16 mouse cellular contexts compared by ENCODE assay signal in the genomic region with DNA sequence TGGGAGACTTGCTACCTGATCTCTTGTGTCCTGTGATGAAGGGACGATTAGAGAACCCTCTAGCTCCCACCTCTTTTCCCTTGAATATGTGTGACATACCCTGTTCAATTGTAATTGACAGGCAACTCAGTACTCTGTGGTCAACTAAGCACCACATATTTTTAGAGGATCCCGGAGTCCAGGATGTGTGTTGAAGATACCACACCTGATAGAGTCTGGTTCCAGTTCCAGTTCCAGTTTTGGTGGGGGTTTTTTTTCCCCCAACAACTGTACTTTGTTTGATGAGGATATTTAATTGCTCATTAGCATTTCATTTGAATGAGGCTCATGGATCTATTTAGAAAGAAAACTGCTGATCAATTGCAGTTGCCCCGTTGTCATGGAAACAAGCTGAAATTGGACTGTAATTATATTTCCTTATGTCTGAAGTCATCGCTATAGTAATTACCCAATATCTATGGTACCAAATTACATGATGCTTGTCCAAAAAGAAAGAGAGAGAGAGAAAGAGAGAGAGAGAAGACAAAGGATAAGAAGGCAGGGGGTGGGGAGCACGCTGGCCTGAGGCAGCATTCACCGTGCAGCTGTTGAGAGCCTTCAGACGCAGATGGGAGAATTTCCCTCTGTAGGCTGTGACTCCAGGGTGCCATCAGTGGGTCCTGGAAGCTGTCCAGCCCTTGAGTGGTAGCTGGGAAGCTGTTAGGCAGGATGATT.
DNase-seq lines count a peak whose midpoint lies in the region; ATAC-seq and TF ChIP-seq lines count a peak whose summit lies in the region.
"Had no signal": no experiment of that assay in that cellular context is flagged by ENCODE, and none has a peak within 500 bp of the region (broad histone marks: within the 10 kb centered on the region; RNA-seq: fewer than 3 reads in every experiment).

No protein-coding gene starts in this region.

- no peak overlapping the region for H3K4me2 ChIP-seq in midbrain, embryonic 12.5 days (replicated peaks)
- H3K4me2 ChIP-seq in midbrain, embryonic 11.5 days = no peak overlapping the region
- no peak overlapping the region for H3K4me2 ChIP-seq in forebrain, embryonic 12.5 days
- H3K4me2 ChIP-seq in neural tube, embryonic 15.5 days = no peak overlapping the region
- H3K4me2 ChIP-seq: embryonic facial prominence, embryonic 15.5 days had no signal

- H3K27ac ChIP-seq in midbrain, embryonic 12.5 days (replicated peaks) = peak overlapping the region; percentile 58; the same call in 1 of the 2 replicates
- no peak overlapping the region for H3K27ac ChIP-seq in midbrain, embryonic 11.5 days (ENCODE audit: low read depth, low read length)
- peak overlapping the region; percentile 88 for H3K27ac ChIP-seq in forebrain, embryonic 12.5 days
- peak overlapping the region; percentile 2; the same call in 1 of the 2 replicates for H3K27ac ChIP-seq in layer of hippocampus, adult 2 months
- peak overlapping the region; percentile 74 for H3K27ac ChIP-seq in neural tube, embryonic 15.5 days (replicated peaks)
- H3K27ac ChIP-seq: embryonic facial prominence, embryonic 15.5 days; liver, embryonic 14.5 days; macrophage had no signal

- peaks cover 32% of the 10 kb centered on the region; the same call in 1 of the 2 replicates for H3K4me1 ChIP-seq in midbrain, embryonic 12.5 days
- H3K4me1 ChIP-seq in midbrain, embryonic 11.5 days (ENCODE audit: control insufficient read depth, insufficient read depth, low read length) = no peaks in the 10 kb centered on the region
- H3K4me1 ChIP-seq in forebrain, embryonic 12.5 days = peaks cover 37% of the 10 kb centered on the region
- H3K4me1 ChIP-seq in neural tube, embryonic 15.5 days = peaks cover 22% of the 10 kb centered on the region
- H3K4me1 ChIP-seq: embryonic facial prominence, embryonic 15.5 days had no signal

- peak; percentile 41 for ATAC-seq in midbrain, embryonic 12.5 days (ENCODE audit: low FRiP score, low read depth)
- no peak for ATAC-seq in midbrain, embryonic 11.5 days (ENCODE audit: low FRiP score)
- ATAC-seq in forebrain, embryonic 12.5 days (ENCODE audit: low FRiP score) = peak; percentile 81
- peak; percentile 77 for ATAC-seq in neural tube, embryonic 15.5 days (ENCODE audit: low FRiP score)
- ATAC-seq: Patski had no signal

- 73% methylated on average over 7 of the region's 7 CpGs for WGBS in midbrain, embryonic 12.5 days
- 82% methylated on average over 7 of the region's 7 CpGs for WGBS in midbrain, embryonic 11.5 days
- WGBS in forebrain, embryonic 12.5 days = 37% methylated on average over 7 of the region's 7 CpGs
- 44% methylated on average over 7 of the region's 7 CpGs for WGBS in neural tube, embryonic 15.5 days

- DNase-seq in midbrain, embryonic 11.5 days (ENCODE audit: low spot score, missing footprints) = no peak
- peak; percentile 41 to 48 for DNase-seq in layer of hippocampus, adult 2 months (ENCODE audit: low spot score in 2 of 2)
- DNase-seq in thymus, postnatal 36 days = no peak
- no peak for DNase-seq in adrenal gland, adult 2 months
- DNase-seq: adrenal gland, postnatal 25 days; cerebellum, adult 9-11 months; gastrocnemius, postnatal 14 days; kidney, adult 9 months; thymus, adult 18-20 months had no signal

- peaks cover 19% of the 10 kb centered on the region for H3K36me3 ChIP-seq in midbrain, embryonic 12.5 days
- H3K36me3 ChIP-seq in midbrain, embryonic 11.5 days (ENCODE audit: control insufficient read depth, insufficient read depth, low read length) = no peaks in the 10 kb centered on the region
- peaks cover 36% of the 10 kb centered on the region for H3K36me3 ChIP-seq in forebrain, embryonic 12.5 days (replicated peaks)
- H3K36me3 ChIP-seq in neural tube, embryonic 15.5 days = peaks cover 3% of the 10 kb centered on the region; the same call in 1 of the 2 replicates
- H3K36me3 ChIP-seq: embryonic facial prominence, embryonic 15.5 days had no signal

- TF ChIP-seq CTCF in layer of hippocampus, adult 2 months (conservative IDR thresholded peaks at IDR 0.05) = no peak

- no peaks in the 10 kb centered on the region for H3K27me3 ChIP-seq in midbrain, embryonic 12.5 days
- H3K27me3 ChIP-seq in midbrain, embryonic 11.5 days (ENCODE audit: control insufficient read depth, insufficient read depth, low read length) = no peaks in the 10 kb centered on the region
- H3K27me3 ChIP-seq in forebrain, embryonic 12.5 days = no peaks in the 10 kb centered on the region
- H3K27me3 ChIP-seq in neural tube, embryonic 15.5 days (replicated peaks) = no peaks in the 10 kb centered on the region
- H3K27me3 ChIP-seq: embryonic facial prominence, embryonic 15.5 days; Patski had no signal

- H3K9ac ChIP-seq in midbrain, embryonic 12.5 days (replicated peaks) = no peak overlapping the region
- H3K9ac ChIP-seq in midbrain, embryonic 11.5 days (ENCODE audit: low read length) = no peak overlapping the region
- no peak overlapping the region for H3K9ac ChIP-seq in forebrain, embryonic 12.5 days
- no peak overlapping the region for H3K9ac ChIP-seq in neural tube, embryonic 15.5 days (replicated peaks)
- H3K9ac ChIP-seq: embryonic facial prominence, embryonic 15.5 days; liver, embryonic 14.5 days had no signal

- H3K4me3 ChIP-seq in midbrain, embryonic 12.5 days = no peak overlapping the region
- no peak overlapping the region for H3K4me3 ChIP-seq in midbrain, embryonic 11.5 days (ENCODE audit: low read depth, low read length)
- no peak overlapping the region for H3K4me3 ChIP-seq in forebrain, embryonic 12.5 days (replicated peaks)
- H3K4me3 ChIP-seq in layer of hippocampus, adult 2 months = no peak overlapping the region
- no peak overlapping the region for H3K4me3 ChIP-seq in neural tube, embryonic 15.5 days (replicated peaks)
- H3K4me3 ChIP-seq: embryonic facial prominence, embryonic 15.5 days had no signal

- H3K9me3 ChIP-seq in midbrain, embryonic 12.5 days = no peaks in the 10 kb centered on the region
- no peaks in the 10 kb centered on the region for H3K9me3 ChIP-seq in midbrain, embryonic 11.5 days (ENCODE audit: control insufficient read depth, low read length)
- H3K9me3 ChIP-seq in forebrain, embryonic 12.5 days = peaks cover 7% of the 10 kb centered on the region; the same call in 1 of the 2 replicates
- H3K9me3 ChIP-seq in neural tube, embryonic 15.5 days (replicated peaks) = no peaks in the 10 kb centered on the region
- H3K9me3 ChIP-seq: embryonic facial prominence, embryonic 15.5 days had no signal

Comparison
In these comparisons a context has a peak if more than half of its experiments do, and no peak if none do; other contexts are left out.
1. DNase-seq: peak in layer of hippocampus, adult 2 months (2 of 2); none in midbrain, embryonic 11.5 days (single experiment), thymus, postnatal 36 days (0 of 2) and adrenal gland, adult 2 months (single experiment).